Comparison of ENCODE assay signal across 8 mouse cellular contexts in the genomic region with DNA sequence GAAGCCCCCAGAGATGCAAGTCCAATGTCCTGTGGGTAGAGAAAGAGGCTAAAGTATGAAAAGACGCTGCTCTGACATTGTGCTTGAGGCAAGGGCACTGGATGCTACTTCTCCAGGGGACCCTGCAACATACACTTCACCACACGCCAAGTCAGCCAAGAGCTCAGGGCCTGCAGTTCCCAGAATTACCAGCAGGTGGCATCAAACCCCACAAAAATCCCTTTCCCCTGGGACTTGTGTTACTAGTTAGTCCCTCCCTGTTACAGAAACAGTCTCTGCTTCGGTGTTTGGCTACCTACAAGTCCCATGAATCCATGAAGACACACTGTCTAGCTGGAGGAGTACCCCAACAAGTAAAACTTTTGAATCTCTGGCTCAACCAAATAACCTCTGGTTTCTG. TPM values are rescaled to one million over a fixed set of nuclear protein-coding genes. Genes with fewer than 3 reads are reported as not detected.
DNase-seq lines count a peak whose midpoint lies in the region; ATAC-seq lines count a peak whose summit lies in the region.

No protein-coding gene starts in this region.

- no peak overlapping the region for H3K4me3 ChIP-seq in limb, embryonic 13.5 days
- no peak overlapping the region for H3K4me3 ChIP-seq in neural tube, embryonic 11.5 days (ENCODE audit: low read depth, low read length)
- H3K4me3 ChIP-seq in stomach, embryonic 15.5 days (replicated peaks): no peak overlapping the region

- no peak overlapping the region for H3K27ac ChIP-seq in limb, embryonic 13.5 days
- no peak overlapping the region for H3K27ac ChIP-seq in neural tube, embryonic 11.5 days (ENCODE audit: low read depth, low read length)
- no peak overlapping the region for H3K27ac ChIP-seq in stomach, embryonic 15.5 days

- peaks cover 9% of the 10 kb centered on the region for H3K4me1 ChIP-seq in limb, embryonic 13.5 days
- H3K4me1 ChIP-seq in neural tube, embryonic 11.5 days (ENCODE audit: control insufficient read depth, insufficient read depth, low read length): no peaks in the 10 kb centered on the region
- H3K4me1 ChIP-seq in stomach, embryonic 15.5 days: 0 out of 2 replicates have a peak, but pooled peaks cover 5% of the 10 kb centered on the region

- no peaks in the 10 kb centered on the region for H3K9me3 ChIP-seq in limb, embryonic 13.5 days
- H3K9me3 ChIP-seq in neural tube, embryonic 11.5 days (ENCODE audit: control insufficient read depth, low read length): no peaks in the 10 kb centered on the region
- H3K9me3 ChIP-seq in stomach, embryonic 15.5 days: no peaks in the 10 kb centered on the region

- H3K4me2 ChIP-seq in limb, embryonic 13.5 days (replicated peaks): no peak overlapping the region
- no peak overlapping the region for H3K4me2 ChIP-seq in neural tube, embryonic 11.5 days (ENCODE audit: low read depth)
- no peak overlapping the region for H3K4me2 ChIP-seq in stomach, embryonic 15.5 days

- DNase-seq in 3134 (ENCODE audit: extremely low read depth, insufficient read length, low spot score): peak; percentile 43
- DNase-seq in adrenal gland, adult (ENCODE audit: inconsistent age in 2 of 2, low spot score in 1 of 2): peak; percentile 75 to 94
- DNase-seq in embryo, embryonic 10 days (ENCODE audit: low spot score): peak; percentile 80
- DNase-seq in gastrocnemius, postnatal 25 days: peak; percentile 55
- peak; percentile 50 to 79 for DNase-seq in kidney, adult 8-10 months
- DNase-seq in neural tube, embryonic 11.5 days (ENCODE audit: low spot score): peak; percentile 92

- H3K36me3 ChIP-seq in limb, embryonic 13.5 days: no peaks in the 10 kb centered on the region
- H3K36me3 ChIP-seq in neural tube, embryonic 11.5 days (ENCODE audit: control insufficient read depth, insufficient read depth, low read length): no peaks in the 10 kb centered on the region
- no peaks in the 10 kb centered on the region for H3K36me3 ChIP-seq in stomach, embryonic 15.5 days

- WGBS in limb, embryonic 13.5 days: 6% methylated on average over 3 of the region's 3 CpGs
- WGBS in neural tube, embryonic 11.5 days: 4% methylated on average over 3 of the region's 3 CpGs
- 2% methylated on average over 3 of the region's 3 CpGs for WGBS in stomach, embryonic 15.5 days

- 0 out of 2 replicates have a peak, but pooled peaks have one; percentile 20 for ATAC-seq in limb, embryonic 13.5 days (ENCODE audit: low FRiP score, low read depth)
- no peak for ATAC-seq in neural tube, embryonic 11.5 days (ENCODE audit: insufficient read depth, low FRiP score, low TSS enrichment)
- ATAC-seq in stomach, embryonic 15.5 days (ENCODE audit: insufficient read depth, low FRiP score, low read depth): 0 out of 2 replicates have a peak, but pooled peaks have one; percentile 57

- H3K9ac ChIP-seq in limb, embryonic 13.5 days: no peak overlapping the region
- no peak overlapping the region for H3K9ac ChIP-seq in neural tube, embryonic 11.5 days (ENCODE audit: low read length)
- H3K9ac ChIP-seq in stomach, embryonic 15.5 days: no peak overlapping the region

- peaks cover 13% of the 10 kb centered on the region for H3K27me3 ChIP-seq in limb, embryonic 13.5 days
- 0 out of 2 replicates have a peak, but pooled peaks cover 2% of the 10 kb centered on the region for H3K27me3 ChIP-seq in neural tube, embryonic 11.5 days (ENCODE audit: control insufficient read depth, insufficient read depth, low read length)
- peaks cover 4% of the 10 kb centered on the region; the same call in 1 of the 2 replicates for H3K27me3 ChIP-seq in stomach, embryonic 15.5 days (replicated peaks)

RNA-seq across cellular contexts. Expression of gene Th, which starts 36.3 kb away (rescaled TPM):
- 1 to 10 TPM in 1 of 2 experiments, not detected in 1; 2.2 TPM for total RNA-seq in gastrocnemius, postnatal 25 days (2021)
- polyA plus RNA-seq in limb, embryonic 13.5 days (2015; fragmentation: Nextera tagmentation; extraction: Ambion mirVana): 0.46 and 0.77 TPM in 2 replicates
- 9.3 and 11.4 TPM in 2 replicates for polyA plus RNA-seq in neural tube, embryonic 11.5 days (2014; fragmentation: Nextera tagmentation; extraction: Ambion mirVana)
- 3.4 and 5.7 TPM in 2 replicates for polyA plus RNA-seq in stomach, embryonic 15.5 days (2015; fragmentation: Nextera tagmentation; extraction: Ambion mirVana)
